Mouse (Mus musculus) midbrain, postnatal 0 days (tissue): ENCODE data around the gene Dusp28. TPM values are rescaled to one million over a fixed set of nuclear protein-coding genes. Genes with fewer than 3 reads are reported as not detected.

Experiments used
- ATAC-seq: fragments of 200-750 bp; cut with Nextera tagmentation; 2 replicates; pipeline ENCODE4 v1.8.0; 2017; ENCODE audit warnings: moderate number of reproducible peaks, mild to moderate bottlenecking, moderate TSS enrichment, moderate library complexity; ENCODE audit not compliant: low FRiP score
- DNase-seq: peaks from one replicate; pipeline ENCODE4 v3.0.0-alpha.2; 2015; ENCODE audit warnings: low spot score
- H3K27ac ChIP-seq: fragments of 300-500 bp; sonication (generic); 2 replicates; pipeline ENCODE4 v1.5.1; 2014; ENCODE audit warnings: low read depth, mild to moderate bottlenecking, low read length, mixed read lengths
- H3K27me3 ChIP-seq: fragments of 300-500 bp; sonication (generic); 2 replicates; pipeline ENCODE4 v1.6.1; 2014; ENCODE audit warnings: low read length, control low read depth, mixed read lengths; ENCODE audit not compliant: insufficient read depth
- H3K36me3 ChIP-seq: fragments of 300-500 bp; sonication (generic); 2 replicates; pipeline ENCODE4 v1.6.1; 2014; ENCODE audit warnings: low read length, control low read depth, mixed read lengths; ENCODE audit not compliant: insufficient read depth
- H3K4me1 ChIP-seq: fragments of 300-500 bp; sonication (generic); 2 replicates; pipeline ENCODE4 v1.6.1; 2014; ENCODE audit warnings: mild to moderate bottlenecking, control low read depth, antibody characterized with exemption, low read length, mixed read lengths; ENCODE audit not compliant: insufficient read depth
- H3K4me2 ChIP-seq: fragments of 300-500 bp; sonication (generic); 2 replicates; pipeline ENCODE4 v1.6.1; 2014; ENCODE audit warnings: low read depth, mild to moderate bottlenecking, low read length, mixed read lengths; ENCODE audit not compliant: poor library complexity, severe bottlenecking
- H3K4me3 ChIP-seq: fragments of 300-500 bp; sonication (generic); 2 replicates; pipeline ENCODE4 v1.5.1; 2014; ENCODE audit warnings: low read depth, mild to moderate bottlenecking, low read length, moderate library complexity
- H3K9ac ChIP-seq: fragments of 300-500 bp; sonication (generic); replicated peaks from 2 replicates; pipeline ENCODE4 v1.6.1; 2014; ENCODE audit warnings: mild to moderate bottlenecking, low read length, moderate library complexity, mixed read lengths; ENCODE audit not compliant: poor library complexity, severe bottlenecking
- H3K9me3 ChIP-seq: fragments of 300-500 bp; sonication (generic); 2 replicates; pipeline ENCODE4 v1.6.1; 2016; ENCODE audit warnings: low read length, control low read depth
- CTCF ChIP-seq: IDR thresholded peaks from 2 replicates; pipeline ENCODE4 v1.5.1; 2016; ENCODE audit warnings: antibody characterized with exemption, mild to moderate bottlenecking
- WGBS: fragments of 180-500 bp; shearing (Covaris S2); extraction: QIAGEN DNeasy Blood & Tissue Kit; methylation state at CpG from one replicate; pipeline ENCODE4 v1.1.7; 2014; 5-methylcytosine and 5-hydroxymethylcytosine counted together
- polyA plus RNA-seq: library from polyadenylated mRNA; unstranded; fragments of >200 nt; fragmentation: Nextera tagmentation; extraction: Ambion mirVana; gene quantifications from 2 replicates; pipeline ENCODE4 v1.2.1, GENCODE M21; 2015
- total RNA-seq: library from RNA; depleted of rRNA; stranded (reverse); fragments of >200 nt; gene quantifications from 2 replicates; pipeline ENCODE4 v1.2.3, GENCODE M21; 2014

Dusp28 gene
- total and polyA plus RNA-seq, 2 experiments from 2014 or later = 24.6 to 30.2 TPM

- no peak overlapping the region for H3K27ac ChIP-seq
- WGBS = 43% methylated on average over 3 of the region's 3 CpGs
- ATAC-seq = no peak
These were observed 32.8 kb upstream of the Dusp28 start for GRCm38 (mm10) chr1:92874011-92874410.

GRCm38 (mm10) chr1:92875360-92876111 is 31.2 kb upstream of the Dusp28 start:
- TF ChIP-seq CTCF = no peak
- no peaks in the 10 kb centered on the region for H3K36me3 ChIP-seq
- no peaks in the 10 kb centered on the region for H3K9me3 ChIP-seq
- H3K4me2 ChIP-seq = no peak overlapping the region
- H3K27me3 ChIP-seq = no peaks in the 10 kb centered on the region
- no peak overlapping the region for H3K4me3 ChIP-seq
- ATAC-seq (no peak), DNase-seq (no peak)
- no peak overlapping the region for H3K9ac ChIP-seq
- H3K27ac ChIP-seq = no peak overlapping the region
- WGBS = 82% methylated on average over 8 of the region's 8 CpGs
- H3K4me1 ChIP-seq = no peaks in the 10 kb centered on the region

More at GRCm38 (mm10) chr1:92874011-92874410, 32.8 kb upstream of the Dusp28 start:
- Histone ChIP-seq H3K9me3 (no peaks in the 10 kb centered on the region), H3K27me3 (no peaks in the 10 kb centered on the region), H3K4me2 (no peak overlapping the region), H3K9ac (no peak overlapping the region), H3K36me3 (no peaks in the 10 kb centered on the region), H3K4me3 (no peak overlapping the region), H3K4me1 (no peaks in the 10 kb centered on the region)
- DNase-seq = no peak
- TF ChIP-seq CTCF = no peak

GRCm38 (mm10) chr1:92877431-92877978 is 29.3 kb upstream of the Dusp28 start:
- TF ChIP-seq CTCF = no peak
- WGBS = 62% methylated on average over 12 of the region's 12 CpGs

GRCm38 (mm10) chr1:92878066-92878741 is 28.6 kb upstream of the Dusp28 start:
- Histone ChIP-seq H3K9me3 (no peaks in the 10 kb centered on the region), H3K27me3 (no peaks in the 10 kb centered on the region), H3K4me2 (no peak overlapping the region), H3K36me3 (no peaks in the 10 kb centered on the region), H3K4me1 (no peaks in the 10 kb centered on the region), H3K9ac (no peak overlapping the region), H3K4me3 (no peak overlapping the region), H3K27ac (no peak overlapping the region)
- DNase-seq (no peak), ATAC-seq (no peak)
- no peak for TF ChIP-seq CTCF
- 87% methylated on average over 13 of the region's 13 CpGs for WGBS

More at GRCm38 (mm10) chr1:92877431-92877978, 29.3 kb upstream of the Dusp28 start:
- H3K27ac ChIP-seq = no peak overlapping the region
- H3K9ac ChIP-seq = no peak overlapping the region
- no peaks in the 10 kb centered on the region for H3K4me1 ChIP-seq
- H3K36me3 ChIP-seq = no peaks in the 10 kb centered on the region
- no peak overlapping the region for H3K4me2 ChIP-seq
- H3K27me3 ChIP-seq = no peaks in the 10 kb centered on the region
- ATAC-seq (no peak), DNase-seq (no peak)
- H3K4me3 ChIP-seq = no peak overlapping the region
- H3K9me3 ChIP-seq = no peaks in the 10 kb centered on the region

GRCm38 (mm10) chr1:92879266-92879665 is 27.5 kb upstream of the Dusp28 start:
- WGBS = 85% methylated on average over 12 of the region's 12 CpGs
- Histone ChIP-seq H3K9ac (no peak overlapping the region), H3K27ac (no peak overlapping the region), H3K27me3 (no peaks in the 10 kb centered on the region), H3K9me3 (no peaks in the 10 kb centered on the region), H3K36me3 (no peaks in the 10 kb centered on the region), H3K4me2 (no peak overlapping the region), H3K4me1 (no peaks in the 10 kb centered on the region), H3K4me3 (no peak overlapping the region)
- TF ChIP-seq CTCF = no peak
- DNase-seq (peak; percentile 51), ATAC-seq (no peak)

- H3K27ac ChIP-seq = no peak overlapping the region
- 81% methylated on average over 5 of the region's 5 CpGs for WGBS
- H3K36me3 ChIP-seq = no peaks in the 10 kb centered on the region
- H3K4me2 ChIP-seq = no peak overlapping the region
- H3K4me1 ChIP-seq = no peaks in the 10 kb centered on the region
- no peaks in the 10 kb centered on the region for H3K9me3 ChIP-seq
- no peaks in the 10 kb centered on the region for H3K27me3 ChIP-seq
- DNase-seq (no peak), ATAC-seq (no peak)
- H3K9ac ChIP-seq = no peak overlapping the region
- H3K4me3 ChIP-seq = no peak overlapping the region
- TF ChIP-seq CTCF = no peak
These were observed 26.7 kb upstream of the Dusp28 start for GRCm38 (mm10) chr1:92880101-92880500.
